Mouse (Mus musculus): ENCODE results near the gene Mphosph8.
A peak's percentile ranks its signal among the peaks of the same experiment; 100 is the strongest.

Mphosph8 gene

GRCm38 (mm10) chr14:56667969-56668802 lies at the start of gene Mphosph8:
Mphosph8 (plus strand) TSS chr14:56668248.
- DNase-seq = peak; percentile 99

GRCm38 (mm10) chr14:56620425-56620824 lies 47.6 kb upstream of the Mphosph8 start:
- DNase-seq = peak; percentile 6

GRCm38 (mm10) chr14:56626202-56626601 lies 41.8 kb upstream of the Mphosph8 start:
- no peak for DNase-seq

GRCm38 (mm10) chr14:56628336-56628735 lies 39.7 kb upstream of the Mphosph8 start:
- DNase-seq = peak; percentile 8

- no peak for DNase-seq
Measured at GRCm38 (mm10) chr14:56631109-56631508, 36.9 kb upstream of the Mphosph8 start.

GRCm38 (mm10) chr14:56647206-56647605 lies 20.8 kb upstream of the Mphosph8 start:
- no peak for DNase-seq

GRCm38 (mm10) chr14:56649448-56649847 lies 18.6 kb upstream of the Mphosph8 start:
- DNase-seq = no peak

GRCm38 (mm10) chr14:56665651-56666050 lies 2.4 kb upstream of the Mphosph8 start:
- DNase-seq = peak; percentile 32

GRCm38 (mm10) chr14:56666909-56667308 lies 1.1 kb upstream of the Mphosph8 start:
- DNase-seq = no peak

- no peak for DNase-seq
Measured at GRCm38 (mm10) chr14:56669046-56669620, 1.1 kb downstream of the Mphosph8 start.

- DNase-seq = no peak
Measured at GRCm38 (mm10) chr14:56685426-56685825, 17.4 kb downstream of the Mphosph8 start.

- DNase-seq = no peak
Measured at GRCm38 (mm10) chr14:56689116-56689515, 21.1 kb downstream of the Mphosph8 start.

GRCm38 (mm10) chr14:56689766-56690165 lies 21.7 kb downstream of the Mphosph8 start:
- DNase-seq = no peak

- no peak for DNase-seq
Measured at GRCm38 (mm10) chr14:56695495-56695894, 27.4 kb downstream of the Mphosph8 start.

- no peak for DNase-seq
Measured at GRCm38 (mm10) chr14:56697836-56698235, 29.8 kb downstream of the Mphosph8 start.

GRCm38 (mm10) chr14:56702644-56703043 lies 34.6 kb downstream of the Mphosph8 start:
- no peak for DNase-seq

GRCm38 (mm10) chr14:56705687-56706086 lies 37.6 kb downstream of the Mphosph8 start:
- DNase-seq = peak; percentile 29

- no peak for DNase-seq
Measured at GRCm38 (mm10) chr14:56726493-56726892, 58.4 kb downstream of the Mphosph8 start.

- DNase-seq = no peak
Measured at GRCm38 (mm10) chr14:56740175-56740574, 72.1 kb downstream of the Mphosph8 start.
